ENCODE assay signal across 8 mouse cellular contexts in genomic region chr14:45318426-45319236, GRCm38 (mm10). TPM values are rescaled to one million over a fixed set of nuclear protein-coding genes. Genes with fewer than 3 reads are reported as not detected.
DNase-seq lines count a peak whose midpoint lies in the region; ATAC-seq and TF ChIP-seq lines count a peak whose summit lies in the region.

Ero1l (minus strand) TSS chr14:45318771.

- no peaks in the 10 kb centered on the region for H3K27me3 ChIP-seq in hindbrain, postnatal 0 days (ENCODE audit: insufficient read depth, low read length)

- TF ChIP-seq POLR2A in cortical plate, adult 2 months (IDR thresholded peaks at IDR 0.05; ENCODE audit: extremely low read depth, insufficient read depth, low read length), result peak; percentile 61; the same call in 1 of the 2 replicates

- DNase-seq in gastrocnemius, adult 8-10 months (ENCODE audit: low spot score in 2 of 2), result peak; percentile 65 to 74
- peak; percentile 94 for DNase-seq in hindbrain, postnatal 0 days (ENCODE audit: low spot score)
- DNase-seq in left cerebral cortex, adult 8-10 months (ENCODE audit: low spot score in 2 of 2), result peak; percentile 71 to 79
- peak; percentile 89 for DNase-seq in right cerebral cortex, adult 18-20 months
- DNase-seq in urinary bladder, adult 2 months (ENCODE audit: low spot score), result peak; percentile 87

- H3K9me3 ChIP-seq in hindbrain, postnatal 0 days (ENCODE audit: low read length), result no peaks in the 10 kb centered on the region

- peak within 1 kb of the TSS; percentile 100 for H3K27ac ChIP-seq in cortical plate, adult 2 months (ENCODE audit: insufficient read depth, low read length)
- peak within 1 kb of the TSS; percentile 93 for H3K27ac ChIP-seq in hindbrain, postnatal 0 days

- peak within 1 kb of the TSS; percentile 82 for H3K4me3 ChIP-seq in cortical plate, adult 2 months (ENCODE audit: insufficient read depth, low read length)
- peak within 1 kb of the TSS; percentile 94 for H3K4me3 ChIP-seq in hindbrain, postnatal 0 days (ENCODE audit: low read length)

- ATAC-seq in activated CD4-positive, CD25-positive, alpha-beta regulatory T cell, adult 4 months, result peak; percentile 82
- peak; percentile 96 for ATAC-seq in hindbrain, postnatal 0 days
- peak; percentile 77 for ATAC-seq in megakaryocyte, adult 5-6 weeks (ENCODE audit: poor library complexity, severe bottlenecking)

- peak within 1 kb of the TSS; percentile 94 for H3K9ac ChIP-seq in hindbrain, postnatal 0 days (replicated peaks; ENCODE audit: low read length)

- 2% methylated on average over 56 of the region's 74 CpGs for WGBS in hindbrain, postnatal 0 days

- TF ChIP-seq CTCF in cortical plate, adult 2 months (IDR thresholded peaks at IDR 0.05; ENCODE audit: extremely low read depth, insufficient read depth, low read length), result no peak
- TF ChIP-seq CTCF in hindbrain, postnatal 0 days (IDR thresholded peaks at IDR 0.05; ENCODE audit: low read depth), result no peak

- peaks cover 8% of the 10 kb centered on the region for H3K4me1 ChIP-seq in cortical plate, adult 2 months (ENCODE audit: control insufficient read depth, insufficient read depth, low read length)
- H3K4me1 ChIP-seq in hindbrain, postnatal 0 days (ENCODE audit: insufficient read depth, low read length), result peaks cover 6% of the 10 kb centered on the region; the same call in 1 of the 2 replicates

- H3K36me3 ChIP-seq in hindbrain, postnatal 0 days (ENCODE audit: insufficient read depth, low read length), result no peaks in the 10 kb centered on the region

- H3K4me2 ChIP-seq in hindbrain, postnatal 0 days (ENCODE audit: low read depth, low read length), result peak within 1 kb of the TSS; percentile 70

RNA-seq across cellular contexts. Expression of gene Ero1l, which starts in this region (rescaled TPM):
- polyA plus RNA-seq in activated CD4-positive, CD25-positive, alpha-beta regulatory T cell, adult 4 months (2017; shearing (Covaris generic)), result 10 to 100 TPM; 26.5 to 32.2 TPM
- polyA plus RNA-seq in cortical plate, adult 2 months (2012; rRNA removed), result 23.6 and 27.2 TPM in 2 replicates
- 1 to 10 TPM; 5.5 to 9.3 (median 7.5) TPM for total RNA-seq in gastrocnemius, adult 8-10 months (2022)
- 15.7 and 18.7 TPM in 2 replicates for total RNA-seq in hindbrain, postnatal 0 days (2014; rRNA removed)
- polyA plus RNA-seq in hindbrain, postnatal 0 days (2015; fragmentation: Nextera tagmentation; extraction: Ambion mirVana), result 23.3 and 25.7 TPM in 2 replicates
- 10 to 100 TPM; 36.7 to 51.6 (median 40.7) TPM for total RNA-seq in left cerebral cortex, adult 8-10 months (2022)
- 72.1 and 75.6 TPM in 2 replicates for total RNA-seq in megakaryocyte, adult 5-6 weeks (2015)
- total RNA-seq in megakaryocyte, adult 5-6 weeks (2017), result 43.2 and 80.7 TPM in 2 replicates
- polyA plus RNA-seq in urinary bladder, adult 2 months (2012; rRNA removed), result 24.0 and 28.2 TPM in 2 replicates

Comparison
In these comparisons a context has a peak if more than half of its experiments do, and no peak if none do; other contexts are left out.
1. Peak in every context shown above with its lines: DNase-seq, ATAC-seq, H3K4me3 ChIP-seq and H3K27ac ChIP-seq.